Mouse (Mus musculus) stomach, embryonic 16.5 days (tissue): ENCODE measurements around the gene F2rl2. TPM values are rescaled to one million over a fixed set of nuclear protein-coding genes. Genes with fewer than 3 reads are reported as not detected.

Experiments
- ATAC-seq: fragments of 200-750 bp; cut with Nextera tagmentation; 2 replicates; pipeline ENCODE4 v1.8.0; 2017; ENCODE audit warnings: moderate number of reproducible peaks, moderate TSS enrichment; ENCODE audit not compliant: insufficient read depth, low FRiP score
- H3K27ac ChIP-seq: fragments of 300-500 bp; sonication (generic); 2 replicates; pipeline ENCODE4 v1.5.1; 2014; ENCODE audit warnings: low read length
- H3K27me3 ChIP-seq: fragments of 300-500 bp; sonication (generic); 2 replicates; pipeline ENCODE4 v1.6.1; 2014; ENCODE audit warnings: low read length, control low read depth, mixed read lengths; ENCODE audit not compliant: control insufficient read depth, insufficient read depth
- H3K36me3 ChIP-seq: fragments of 300-500 bp; sonication (generic); 2 replicates; pipeline ENCODE4 v1.6.1; 2014; ENCODE audit warnings: low read length; ENCODE audit not compliant: control insufficient read depth, insufficient read depth
- H3K4me1 ChIP-seq: fragments of 300-500 bp; sonication (generic); 2 replicates; pipeline ENCODE4 v1.6.1; 2014; ENCODE audit warnings: low read length, control low read depth, mixed read lengths; ENCODE audit not compliant: control insufficient read depth, insufficient read depth
- H3K4me2 ChIP-seq: fragments of 300-500 bp; sonication (generic); 2 replicates; pipeline ENCODE4 v1.6.1; 2014; ENCODE audit warnings: low read depth, low read length, mixed read lengths
- H3K4me3 ChIP-seq: fragments of 300-500 bp; sonication (generic); replicated peaks from 2 replicates; pipeline ENCODE4 v1.5.1; 2014; ENCODE audit warnings: mild to moderate bottlenecking, low read length
- H3K9ac ChIP-seq: fragments of 300-500 bp; sonication (generic); 2 replicates; pipeline ENCODE4 v1.6.1; 2014; ENCODE audit warnings: low read length
- H3K9me3 ChIP-seq: fragments of 300-500 bp; sonication (generic); replicated peaks from 2 replicates; pipeline ENCODE4 v1.6.1; 2016; ENCODE audit warnings: low read length, control low read depth; ENCODE audit not compliant: control insufficient read depth
- WGBS: fragments of 180-500 bp; shearing (Covaris S2); extraction: QIAGEN DNeasy Blood & Tissue Kit; methylation state at CpG from one replicate; pipeline ENCODE4 v1.1.7; 2014; 5-methylcytosine and 5-hydroxymethylcytosine counted together
- polyA plus RNA-seq: library from polyadenylated mRNA; unstranded; fragments of >200 nt; fragmentation: Nextera tagmentation; extraction: Ambion mirVana; gene quantifications from 2 replicates; pipeline ENCODE4 v1.2.1, GENCODE M21; 2015

F2rl2 gene
- polyA plus RNA-seq: 0.28 and 0.31 TPM in 2 replicates

DNA sequence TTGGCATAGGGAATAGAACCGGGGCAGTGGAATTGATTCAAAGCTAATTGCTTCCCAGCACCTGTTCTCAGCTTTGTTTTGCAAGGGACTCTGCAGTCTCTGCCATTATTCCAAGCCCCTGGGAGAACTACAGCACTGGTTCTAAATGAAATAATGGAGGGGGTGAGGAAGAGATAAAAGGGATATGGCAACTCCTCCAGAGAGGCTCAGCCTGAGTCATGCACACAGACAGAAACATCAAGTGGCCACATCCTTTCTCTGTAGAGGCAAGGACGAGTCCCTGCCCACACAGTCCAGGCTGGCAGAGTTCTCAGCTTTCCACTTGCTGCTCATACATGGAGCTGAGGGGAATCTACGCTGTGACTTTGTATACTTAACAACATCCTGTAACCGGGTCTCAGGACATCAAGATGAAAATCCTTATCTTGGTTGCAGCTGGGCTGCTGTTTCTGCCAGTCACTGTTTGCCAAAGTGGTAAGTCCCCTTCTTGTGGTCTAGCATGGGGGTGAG, at the start of gene F2rl2:
Gene F2rl2 (plus strand): TSS at position 200 of the 510 bp plus-strand sequence.
- Histone ChIP-seq H3K4me2 (no peak within 1 kb of the TSS), H3K4me1 (peaks cover 3% of the 10 kb centered on the region; the same call in 1 of the 2 replicates), H3K36me3 (0 out of 2 replicates have a peak, but pooled peaks cover 6% of the 10 kb centered on the region), H3K4me3 (no peak within 1 kb of the TSS), H3K9me3 (no peaks in the 10 kb centered on the region), H3K27me3 (no peaks in the 10 kb centered on the region), H3K27ac (no peak within 1 kb of the TSS), H3K9ac (no peak within 1 kb of the TSS; the same call in 1 of the 2 replicates)
- ATAC-seq: no peak
- 47% methylated on average over 4 of the region's 4 CpGs for WGBS

DNA sequence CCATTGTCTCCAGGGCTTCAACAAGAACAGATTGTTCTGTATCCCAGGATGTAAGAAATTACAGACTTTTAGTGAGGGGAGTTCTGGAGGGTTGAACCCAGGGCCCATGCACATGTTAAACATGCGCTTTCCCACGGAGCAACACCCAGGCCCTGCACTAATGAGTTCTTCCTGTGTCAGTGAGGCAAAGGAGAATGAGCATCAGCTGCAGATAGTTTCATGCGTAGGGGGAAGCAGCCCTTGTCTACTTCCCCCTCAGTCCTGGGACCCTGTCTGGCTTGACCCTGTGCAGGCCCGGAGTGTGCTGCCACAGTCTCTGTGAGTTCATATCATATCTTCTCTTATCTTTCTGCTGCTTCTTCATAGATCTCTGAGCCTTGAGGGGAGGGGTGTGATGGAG, 49.4 kb upstream of the F2rl2 start:
- 50% methylated on average over 4 of the region's 4 CpGs for WGBS
- no peak for ATAC-seq
- no peak overlapping the region for H3K27ac ChIP-seq

GRCm38 (mm10) chr13:95649941-95650340, 46.7 kb upstream of the F2rl2 start:
- ATAC-seq: no peak
- H3K4me3 ChIP-seq: no peak overlapping the region
- no peaks in the 10 kb centered on the region for H3K36me3 ChIP-seq
- no peak overlapping the region for H3K27ac ChIP-seq
- no peaks in the 10 kb centered on the region for H3K27me3 ChIP-seq
- no peaks in the 10 kb centered on the region for H3K4me1 ChIP-seq
- 89% methylated on average over 3 of the region's 3 CpGs for WGBS
- H3K4me2 ChIP-seq: no peak overlapping the region
- no peaks in the 10 kb centered on the region for H3K9me3 ChIP-seq
- no peak overlapping the region for H3K9ac ChIP-seq

More for the DNA sequence above, 49.4 kb upstream of the F2rl2 start:
- Histone ChIP-seq H3K27me3 (no peaks in the 10 kb centered on the region), H3K9ac (no peak overlapping the region), H3K4me3 (no peak overlapping the region), H3K4me2 (no peak overlapping the region), H3K36me3 (no peaks in the 10 kb centered on the region), H3K4me1 (no peaks in the 10 kb centered on the region), H3K9me3 (no peaks in the 10 kb centered on the region)

GRCm38 (mm10) chr13:95651870-95652668, 44.6 kb upstream of the F2rl2 start:
- WGBS: 70% methylated on average over 7 of the region's 7 CpGs
- Histone ChIP-seq H3K9me3 (no peaks in the 10 kb centered on the region), H3K4me3 (no peak overlapping the region), H3K9ac (no peak overlapping the region), H3K36me3 (no peaks in the 10 kb centered on the region), H3K27me3 (no peaks in the 10 kb centered on the region), H3K4me1 (0 out of 2 replicates have a peak, but pooled peaks cover 2% of the 10 kb centered on the region), H3K27ac (no peak overlapping the region), H3K4me2 (no peak overlapping the region)
- ATAC-seq: no peak

- Histone ChIP-seq H3K27me3 (no peaks in the 10 kb centered on the region), H3K27ac (no peak overlapping the region), H3K4me1 (0 out of 2 replicates have a peak, but pooled peaks cover 2% of the 10 kb centered on the region), H3K9ac (no peak overlapping the region), H3K4me3 (no peak overlapping the region), H3K4me2 (no peak overlapping the region), H3K36me3 (no peaks in the 10 kb centered on the region), H3K9me3 (no peaks in the 10 kb centered on the region)
- no peak for ATAC-seq
- 68% methylated on average over 4 of the region's 4 CpGs for WGBS
Observed at GRCm38 (mm10) chr13:95653696-95654095, 43.0 kb upstream of the F2rl2 start.

DNA sequence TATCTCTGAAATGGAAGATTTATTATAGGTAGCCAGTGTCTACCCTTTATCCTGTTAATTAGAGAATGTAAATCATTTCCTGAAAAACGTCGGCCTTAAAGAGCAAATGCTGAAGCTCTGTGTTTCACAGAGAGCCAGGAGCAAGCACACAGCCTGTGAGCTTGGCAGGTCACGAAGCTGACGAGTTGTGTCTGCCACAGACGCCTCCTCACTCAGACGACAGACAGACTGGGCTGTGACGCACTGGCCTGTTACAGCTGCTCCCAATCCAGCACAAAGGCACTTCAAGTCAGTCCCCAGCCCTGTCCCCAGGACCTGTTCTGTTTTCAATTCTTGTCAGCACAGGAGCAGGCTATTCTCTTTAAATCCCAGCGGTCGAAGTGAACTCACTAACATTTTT, 41.4 kb upstream of the F2rl2 start:
- Histone ChIP-seq H3K4me2 (no peak overlapping the region), H3K36me3 (no peaks in the 10 kb centered on the region), H3K4me3 (no peak overlapping the region), H3K4me1 (0 out of 2 replicates have a peak, but pooled peaks cover 2% of the 10 kb centered on the region), H3K9me3 (no peaks in the 10 kb centered on the region), H3K27ac (peak overlapping the region; percentile 55; the same call in 1 of the 2 replicates), H3K9ac (no peak overlapping the region), H3K27me3 (no peaks in the 10 kb centered on the region)
- peak; percentile 64; the same call in 1 of the 2 replicates for ATAC-seq
- WGBS: 33% methylated on average over 9 of the region's 9 CpGs

GRCm38 (mm10) chr13:95657171-95657570, 39.5 kb upstream of the F2rl2 start:
- H3K27me3 ChIP-seq: no peaks in the 10 kb centered on the region
- H3K4me2 ChIP-seq: no peak overlapping the region
- 51% methylated on average over 9 of the region's 9 CpGs for WGBS
- H3K4me3 ChIP-seq: no peak overlapping the region
- no peak overlapping the region for H3K9ac ChIP-seq
- ATAC-seq: no peak
- H3K4me1 ChIP-seq: 0 out of 2 replicates have a peak, but pooled peaks cover 2% of the 10 kb centered on the region
- H3K27ac ChIP-seq: no peak overlapping the region
- no peaks in the 10 kb centered on the region for H3K36me3 ChIP-seq
- no peaks in the 10 kb centered on the region for H3K9me3 ChIP-seq

DNA sequence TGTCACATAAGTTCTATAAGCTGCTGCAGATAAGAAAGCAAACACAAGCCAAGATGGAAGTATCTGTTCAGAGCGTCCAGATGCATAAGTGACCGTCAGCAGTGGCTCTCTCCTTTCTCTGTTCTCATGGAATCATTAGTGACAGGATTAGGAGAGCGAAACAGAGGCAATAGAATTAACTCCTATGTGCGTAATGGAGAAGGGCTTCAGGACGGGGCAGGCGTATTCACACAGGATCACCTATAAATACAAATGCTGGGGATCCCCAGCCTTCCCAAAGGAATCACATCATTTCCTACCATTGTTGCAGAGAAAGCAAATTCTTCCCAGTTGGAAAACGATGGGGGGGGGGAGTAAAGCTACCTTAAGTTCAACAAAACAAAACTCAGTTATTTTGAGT, 37.2 kb upstream of the F2rl2 start:
- 74% methylated on average over 7 of the region's 7 CpGs for WGBS
- Histone ChIP-seq H3K9me3 (no peaks in the 10 kb centered on the region), H3K27me3 (no peaks in the 10 kb centered on the region), H3K4me1 (0 out of 2 replicates have a peak, but pooled peaks cover 2% of the 10 kb centered on the region), H3K4me2 (no peak overlapping the region), H3K9ac (no peak overlapping the region), H3K27ac (no peak overlapping the region), H3K4me3 (no peak overlapping the region), H3K36me3 (peaks cover 6% of the 10 kb centered on the region; the same call in 1 of the 2 replicates)
- ATAC-seq: no peak

DNA sequence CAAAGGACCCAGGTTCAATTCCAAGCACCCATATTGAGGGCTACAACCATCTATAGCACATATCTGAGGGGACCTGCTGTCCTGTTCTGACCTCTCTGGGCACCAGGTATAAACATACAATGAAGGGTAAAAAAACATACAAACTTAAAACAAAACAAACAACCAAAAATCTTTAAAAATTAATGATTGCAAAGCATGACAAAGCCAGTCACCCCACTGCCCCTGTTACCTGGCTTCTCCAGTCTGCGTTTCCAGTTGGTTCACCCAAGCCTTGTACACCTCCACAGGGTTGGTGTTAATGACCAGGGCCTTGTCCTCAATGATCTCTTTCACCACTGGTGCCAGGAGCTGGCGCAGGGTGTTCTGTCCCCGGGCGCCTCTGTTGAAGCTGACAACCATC, 32.8 kb upstream of the F2rl2 start:
- no peaks in the 10 kb centered on the region for H3K9me3 ChIP-seq
- H3K4me3 ChIP-seq: no peak overlapping the region
- H3K9ac ChIP-seq: no peak overlapping the region
- no peak for ATAC-seq
- H3K27me3 ChIP-seq: no peaks in the 10 kb centered on the region
- H3K4me2 ChIP-seq: no peak overlapping the region
- WGBS: 93% methylated on average over 4 of the region's 4 CpGs
- H3K27ac ChIP-seq: no peak overlapping the region
- H3K36me3 ChIP-seq: peaks cover 6% of the 10 kb centered on the region; the same call in 1 of the 2 replicates
- H3K4me1 ChIP-seq: no peaks in the 10 kb centered on the region
